Mouse (Mus musculus): ENCODE measurements at regions not wholly inside any gene's neighbourhood (a gene's known extent, or its start where the extent isn't known, plus 50 kb on each side); places are given as distances from the start of the nearest gene placed in this dataset.

GRCm38 (mm10) chr7:51307757-51308156 is 203.1 kb upstream of the Ano5 start:
- DNase-seq, result no peak

- no peak for DNase-seq
Observed at GRCm38 (mm10) chr7:51310191-51310590, 200.6 kb upstream of the Ano5 start.

- DNase-seq, result no peak
Observed at GRCm38 (mm10) chr7:51339841-51340540, 170.8 kb upstream of the Ano5 start.

GRCm38 (mm10) chr7:51347521-51347920 is 163.3 kb upstream of the Ano5 start:
- no peak for DNase-seq

GRCm38 (mm10) chr7:51360134-51360533 is 150.7 kb upstream of the Ano5 start:
- no peak for DNase-seq

GRCm38 (mm10) chr7:51377584-51377983 is 133.2 kb upstream of the Ano5 start:
- no peak for DNase-seq
